Mouse (Mus musculus) heart, embryonic 16.5 days (tissue): ENCODE results near the gene Nfasc. TPM values are rescaled to one million over a fixed set of nuclear protein-coding genes. Genes with fewer than 3 reads are reported as not detected.

Source experiments
- ATAC-seq: fragments of 200-750 bp; cut with Nextera tagmentation; replicated peaks from 2 replicates; pipeline ENCODE4 v1.8.0; 2017; ENCODE audit warnings: moderate number of reproducible peaks; ENCODE audit not compliant: insufficient read depth, low FRiP score; ENCODE audit errors: extremely low read depth
- H3K27ac ChIP-seq: fragments of 300-500 bp; sonication (generic); 2 replicates; pipeline ENCODE4 v1.5.1; 2014; ENCODE audit warnings: mild to moderate bottlenecking, low read length, control low read depth, moderate library complexity
- H3K27me3 ChIP-seq: fragments of 300-500 bp; sonication (generic); 2 replicates; pipeline ENCODE4 v1.6.1; 2014; ENCODE audit warnings: low read length, mixed read lengths; ENCODE audit not compliant: control insufficient read depth, insufficient read depth
- H3K36me3 ChIP-seq: fragments of 300-500 bp; sonication (generic); 2 replicates; pipeline ENCODE4 v1.6.1; 2014; ENCODE audit not compliant: control insufficient read depth, insufficient read depth
- H3K4me1 ChIP-seq: fragments of 300-500 bp; sonication (generic); 2 replicates; pipeline ENCODE4 v1.6.1; 2014; ENCODE audit warnings: low read length, mixed read lengths; ENCODE audit not compliant: control insufficient read depth, insufficient read depth
- H3K4me2 ChIP-seq: fragments of 300-500 bp; sonication (generic); 2 replicates; pipeline ENCODE4 v1.6.1; 2014; ENCODE audit warnings: low read depth, mild to moderate bottlenecking, control low read depth, low read length
- H3K4me3 ChIP-seq: fragments of 300-500 bp; sonication (generic); 2 replicates; pipeline ENCODE4 v1.5.1; 2014; ENCODE audit warnings: mild to moderate bottlenecking, control low read depth, low read length
- H3K9ac ChIP-seq: fragments of 300-500 bp; sonication (generic); 2 replicates; pipeline ENCODE4 v1.6.1; 2014; ENCODE audit warnings: low read length, control low read depth
- H3K9me3 ChIP-seq: fragments of 300-500 bp; sonication (generic); replicated peaks from 2 replicates; pipeline ENCODE4 v1.6.1; 2016; ENCODE audit warnings: low read length; ENCODE audit not compliant: control insufficient read depth
- WGBS: fragments of 180-500 bp; shearing (Covaris S2); extraction: QIAGEN DNeasy Blood & Tissue Kit; methylation state at CpG from one replicate; pipeline ENCODE4 v1.1.7; 2014; 5-methylcytosine and 5-hydroxymethylcytosine counted together
- polyA plus RNA-seq: library from polyadenylated mRNA; unstranded; fragments of >200 nt; fragmentation: Nextera tagmentation; extraction: Ambion mirVana; gene quantifications from 2 replicates; pipeline ENCODE4 v1.2.1, GENCODE M21; 2015

The Nfasc gene
- polyA plus RNA-seq, 1 experiment from 2014 or later: 0.38 TPM

DNA sequence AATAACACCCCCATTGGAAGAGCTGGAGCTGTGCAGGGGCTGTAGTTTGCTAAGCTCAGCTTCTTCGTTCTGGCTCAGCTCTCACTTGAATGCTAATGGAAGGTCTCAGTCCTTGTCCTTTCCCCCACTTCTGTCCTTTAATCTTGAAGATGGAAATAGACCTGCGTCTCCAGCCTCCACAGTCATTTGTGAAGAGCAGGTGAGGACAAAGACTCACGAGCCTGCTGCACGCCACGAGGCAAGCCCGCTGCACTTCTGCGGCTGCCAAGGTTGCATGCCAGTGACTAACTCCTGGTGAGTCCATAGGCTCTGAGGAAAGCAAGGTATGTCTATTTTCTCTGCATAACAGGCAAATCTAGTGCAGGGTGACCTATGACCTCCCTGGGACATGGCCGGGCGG is 88.4 kb downstream of the Nfasc start:
- Histone ChIP-seq H3K9ac (no peak overlapping the region), H3K4me2 (no peak overlapping the region), H3K4me3 (no peak overlapping the region), H3K4me1 (no peaks in the 10 kb centered on the region), H3K36me3 (no peaks in the 10 kb centered on the region), H3K27ac (no peak overlapping the region), H3K27me3 (no peaks in the 10 kb centered on the region; the same call in 1 of the 2 replicates), H3K9me3 (no peaks in the 10 kb centered on the region)
- WGBS: 75% methylated on average over 9 of the region's 9 CpGs
- no peak for ATAC-seq

DNA sequence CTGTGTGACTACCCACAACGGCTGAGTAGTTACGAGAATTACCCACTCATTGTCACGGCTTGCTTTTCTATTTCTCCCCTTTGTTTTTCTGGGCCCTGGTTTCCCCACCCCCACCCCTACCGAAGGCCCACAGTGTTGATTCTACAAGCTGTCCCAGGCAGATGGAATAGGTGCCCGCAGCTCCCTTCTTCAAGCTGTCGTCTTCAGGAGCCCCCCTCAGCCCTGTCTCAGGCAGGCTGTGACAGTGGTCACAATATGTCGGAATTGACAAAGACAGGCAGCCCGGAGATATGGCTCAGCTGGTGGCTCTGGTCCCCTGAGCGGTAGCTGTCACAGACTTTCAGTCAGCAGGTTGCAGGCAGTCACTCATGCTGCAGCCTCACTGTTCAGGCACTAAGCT is 90.9 kb downstream of the Nfasc start:
- no peak for ATAC-seq
- Histone ChIP-seq H3K4me3 (no peak overlapping the region), H3K27me3 (no peaks in the 10 kb centered on the region; the same call in 1 of the 2 replicates), H3K4me2 (no peak overlapping the region), H3K27ac (no peak overlapping the region), H3K9ac (no peak overlapping the region), H3K36me3 (no peaks in the 10 kb centered on the region), H3K4me1 (no peaks in the 10 kb centered on the region), H3K9me3 (no peaks in the 10 kb centered on the region)
- 54% methylated on average over 9 of the region's 9 CpGs for WGBS

DNA sequence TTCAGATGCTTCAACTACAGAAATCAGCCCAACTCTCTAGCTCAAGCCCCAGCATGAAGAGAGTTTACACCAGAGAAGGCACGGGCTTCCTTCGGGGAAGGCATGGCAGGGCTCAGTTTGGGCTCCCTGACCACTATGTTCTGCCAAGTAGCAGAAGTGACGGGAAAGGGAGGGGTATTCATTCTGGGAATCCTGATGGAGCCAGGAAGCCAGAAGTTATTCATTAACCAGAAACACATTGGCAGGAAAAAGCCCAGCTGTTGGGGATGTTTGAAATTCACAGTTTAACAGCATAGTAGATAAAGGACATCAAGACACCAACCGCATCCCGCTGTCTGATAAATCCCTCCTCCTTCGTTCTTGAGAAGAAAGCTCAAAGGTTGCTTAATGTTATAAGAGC is 93.6 kb downstream of the Nfasc start:
- no peaks in the 10 kb centered on the region; the same call in 1 of the 2 replicates for H3K27me3 ChIP-seq
- no peak overlapping the region for H3K4me2 ChIP-seq
- H3K4me1 ChIP-seq: no peaks in the 10 kb centered on the region
- no peaks in the 10 kb centered on the region for H3K36me3 ChIP-seq
- no peaks in the 10 kb centered on the region for H3K9me3 ChIP-seq
- H3K4me3 ChIP-seq: no peak overlapping the region
- no peak overlapping the region for H3K9ac ChIP-seq
- 50% methylated on average over 6 of the region's 6 CpGs for WGBS
- no peak overlapping the region for H3K27ac ChIP-seq
- ATAC-seq: no peak

DNA sequence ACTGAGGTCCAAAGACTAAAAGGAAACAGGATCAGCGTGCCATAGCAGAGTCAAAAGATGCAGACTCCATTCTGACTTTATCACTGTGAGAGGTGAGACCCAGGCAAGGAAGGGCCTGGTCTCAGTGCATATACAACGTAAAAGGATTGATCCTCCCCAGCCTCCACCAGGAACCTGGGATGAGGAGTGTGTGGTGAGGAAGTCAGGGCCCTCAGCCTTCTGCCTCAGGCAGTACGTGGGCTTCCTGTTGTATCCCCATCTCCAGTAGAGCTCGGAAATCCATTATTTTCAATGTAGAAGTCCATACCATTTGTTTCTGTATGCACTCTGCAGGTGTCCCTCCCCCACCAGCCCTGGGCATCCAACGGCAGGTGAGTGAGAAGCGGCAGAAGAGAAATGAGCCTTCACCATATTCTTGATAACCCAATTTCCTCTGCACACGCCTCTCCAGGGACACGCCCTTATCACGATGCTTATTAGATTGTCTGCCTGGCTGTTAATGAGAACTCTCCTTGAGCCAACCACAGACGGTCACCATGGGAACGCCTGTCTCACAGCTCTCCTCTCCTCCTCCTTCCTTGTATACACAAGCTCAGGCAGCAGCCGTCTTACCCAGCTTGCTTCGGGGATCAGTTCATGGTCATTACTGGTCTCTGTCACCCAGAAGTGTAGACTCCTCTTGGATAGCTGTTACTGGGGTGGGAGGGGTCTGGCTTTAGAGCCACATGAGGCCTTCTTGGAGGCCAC is 100.4 kb downstream of the Nfasc start:
- Histone ChIP-seq H3K9ac (no peak overlapping the region), H3K4me1 (no peaks in the 10 kb centered on the region), H3K4me3 (no peak overlapping the region), H3K4me2 (no peak overlapping the region), H3K27ac (no peak overlapping the region), H3K27me3 (peaks cover 2% of the 10 kb centered on the region; the same call in 1 of the 2 replicates), H3K9me3 (no peaks in the 10 kb centered on the region), H3K36me3 (no peaks in the 10 kb centered on the region)
- ATAC-seq: no peak
- 51% methylated on average over 13 of the region's 13 CpGs for WGBS

DNA sequence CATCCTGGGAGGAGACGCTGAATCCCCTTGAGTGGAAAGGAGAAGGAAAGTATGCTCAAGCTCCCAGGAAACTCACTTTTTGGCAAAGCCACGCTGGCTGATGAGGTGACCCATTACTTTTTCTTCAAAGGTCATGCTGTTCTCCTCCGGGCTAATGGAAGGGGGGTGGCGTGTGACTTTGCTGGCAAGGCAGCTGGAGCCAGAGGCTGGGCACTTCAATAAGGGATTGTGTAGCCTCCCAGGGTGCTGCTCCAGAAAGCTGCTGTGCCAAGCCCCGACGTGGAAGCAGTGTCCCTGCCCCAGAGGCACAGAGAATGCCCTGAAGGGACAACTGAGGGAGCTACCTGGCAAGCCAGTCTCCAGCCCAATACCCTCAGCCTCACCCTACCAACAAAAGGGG is 101.3 kb downstream of the Nfasc start:
- Histone ChIP-seq H3K4me2 (no peak overlapping the region), H3K27ac (no peak overlapping the region), H3K36me3 (no peaks in the 10 kb centered on the region), H3K4me1 (no peaks in the 10 kb centered on the region), H3K9me3 (no peaks in the 10 kb centered on the region), H3K9ac (no peak overlapping the region), H3K27me3 (peaks cover 2% of the 10 kb centered on the region; the same call in 1 of the 2 replicates), H3K4me3 (no peak overlapping the region)
- no peak for ATAC-seq
- 66% methylated on average over 6 of the region's 6 CpGs for WGBS

DNA sequence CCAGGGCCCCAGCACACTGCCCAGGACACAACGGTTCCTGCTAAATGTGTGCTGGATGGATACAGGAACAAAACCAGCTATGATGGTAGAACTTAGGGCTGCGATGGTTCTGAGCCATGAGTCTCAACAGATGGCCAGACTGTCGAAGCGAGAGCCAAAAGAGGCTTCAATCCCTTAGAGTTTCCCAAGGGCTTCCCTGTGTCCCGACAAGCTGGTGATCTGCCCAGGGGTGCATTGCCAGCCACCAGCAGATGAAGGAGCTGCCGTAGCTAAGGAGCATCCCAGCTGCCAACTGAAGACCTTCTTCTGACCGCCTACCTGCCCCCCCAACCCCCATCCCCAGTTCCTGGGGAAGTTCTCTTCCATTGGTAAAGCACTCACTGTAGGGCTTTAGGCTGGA is 104.3 kb downstream of the Nfasc start:
- H3K9me3 ChIP-seq: no peaks in the 10 kb centered on the region
- H3K4me2 ChIP-seq: no peak overlapping the region
- 84% methylated on average over 7 of the region's 7 CpGs for WGBS
- peaks cover 2% of the 10 kb centered on the region; the same call in 1 of the 2 replicates for H3K27me3 ChIP-seq
- H3K4me3 ChIP-seq: no peak overlapping the region
- H3K36me3 ChIP-seq: no peaks in the 10 kb centered on the region
- no peak overlapping the region for H3K9ac ChIP-seq
- H3K27ac ChIP-seq: no peak overlapping the region
- ATAC-seq: no peak
- no peaks in the 10 kb centered on the region for H3K4me1 ChIP-seq

DNA sequence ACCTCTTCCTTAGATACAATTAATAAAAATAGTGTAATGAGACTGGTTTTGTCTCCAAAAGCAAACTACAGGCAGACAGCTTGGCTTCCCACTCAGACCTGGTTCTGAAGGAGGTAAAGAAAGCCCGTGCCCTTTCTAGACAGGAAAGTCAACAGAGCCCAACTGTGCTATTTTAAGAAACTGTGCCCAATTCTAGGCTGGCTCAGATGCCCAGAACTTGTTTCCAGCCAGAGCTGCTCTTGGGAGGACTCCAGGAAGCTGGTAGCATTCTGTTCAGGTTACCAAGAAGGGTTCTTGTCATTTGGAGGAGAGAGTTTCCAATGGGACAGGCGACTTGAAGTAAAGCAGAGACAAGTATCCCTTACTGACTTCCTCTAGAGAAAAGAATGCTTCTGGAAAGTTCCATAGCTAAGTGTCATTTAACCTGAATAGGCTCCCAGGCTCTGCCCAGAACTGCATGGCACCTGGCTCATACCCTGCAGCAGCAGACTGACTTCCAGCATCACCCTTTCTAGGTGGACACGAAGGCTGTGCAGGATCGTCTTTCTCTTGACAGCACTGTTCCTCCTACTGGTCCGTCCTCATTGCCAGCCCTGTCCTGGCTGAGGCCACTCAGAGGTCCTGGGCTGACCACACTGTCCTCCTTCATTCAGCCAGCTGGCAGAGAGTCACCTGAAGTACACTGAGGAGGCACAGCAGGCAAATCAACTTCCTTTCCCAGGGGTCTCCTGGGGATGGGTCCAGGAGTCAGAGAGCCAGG is 111.8 kb downstream of the Nfasc start:
- Histone ChIP-seq H3K4me2 (no peak overlapping the region), H3K4me3 (no peak overlapping the region), H3K9ac (no peak overlapping the region), H3K9me3 (no peaks in the 10 kb centered on the region), H3K27me3 (no peaks in the 10 kb centered on the region; the same call in 1 of the 2 replicates), H3K4me1 (peaks cover 3% of the 10 kb centered on the region; the same call in 1 of the 2 replicates), H3K27ac (no peak overlapping the region), H3K36me3 (no peaks in the 10 kb centered on the region)
- 65% methylated on average over 5 of the region's 5 CpGs for WGBS
- ATAC-seq: no peak

DNA sequence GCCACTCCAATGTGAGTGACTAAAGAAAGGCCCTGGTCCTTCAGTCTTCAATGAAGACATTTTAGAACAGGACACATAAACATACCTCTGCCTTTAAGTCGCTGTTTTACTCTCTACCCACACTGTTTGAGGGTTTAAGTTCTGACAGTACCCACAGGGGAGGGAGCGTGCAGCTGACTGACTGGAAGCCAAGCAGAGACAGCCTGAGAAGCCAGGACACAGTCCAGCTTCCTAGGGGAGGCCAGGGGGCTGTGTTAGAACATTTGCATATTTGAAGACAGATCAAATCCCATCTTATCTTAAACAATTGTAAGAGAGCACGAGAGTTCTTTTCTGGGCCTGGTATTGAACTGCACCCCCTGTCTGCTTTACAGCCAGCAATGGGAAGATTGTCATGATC is 113.0 kb downstream of the Nfasc start:
- H3K4me2 ChIP-seq: no peak overlapping the region
- 66% methylated on average over 3 of the region's 3 CpGs for WGBS
- no peak overlapping the region for H3K9ac ChIP-seq
- ATAC-seq: no peak
- H3K36me3 ChIP-seq: no peaks in the 10 kb centered on the region
- H3K4me1 ChIP-seq: peaks cover 6% of the 10 kb centered on the region; the same call in 1 of the 2 replicates
- H3K9me3 ChIP-seq: no peaks in the 10 kb centered on the region
- H3K4me3 ChIP-seq: no peak overlapping the region
- no peaks in the 10 kb centered on the region; the same call in 1 of the 2 replicates for H3K27me3 ChIP-seq
- no peak overlapping the region for H3K27ac ChIP-seq

DNA sequence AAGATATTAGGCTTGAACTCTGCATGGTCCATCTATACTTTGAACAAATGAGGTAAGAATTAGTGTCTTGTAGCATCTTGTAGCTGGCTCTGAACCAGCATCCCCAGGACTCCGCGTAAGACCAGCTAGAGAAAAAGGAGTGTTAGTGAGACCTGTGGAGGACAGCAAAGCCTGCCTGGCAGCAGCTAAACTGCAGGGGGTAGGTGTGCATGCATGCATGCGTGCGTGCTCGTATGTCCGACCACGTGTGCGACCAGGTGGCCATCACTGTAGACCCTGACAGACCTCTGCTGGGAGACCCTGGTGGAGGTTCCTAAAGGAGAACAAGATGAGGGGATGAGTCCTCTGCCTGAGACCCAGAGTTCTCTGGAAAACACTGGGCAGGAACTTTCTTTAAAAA is 113.4 kb downstream of the Nfasc start:
- no peak overlapping the region for H3K9ac ChIP-seq
- ATAC-seq: no peak
- H3K36me3 ChIP-seq: no peaks in the 10 kb centered on the region
- peaks cover 6% of the 10 kb centered on the region; the same call in 1 of the 2 replicates for H3K4me1 ChIP-seq
- no peak overlapping the region for H3K4me2 ChIP-seq
- H3K27me3 ChIP-seq: no peaks in the 10 kb centered on the region
- 91% methylated on average over 8 of the region's 8 CpGs for WGBS
- H3K9me3 ChIP-seq: no peaks in the 10 kb centered on the region
- no peak overlapping the region for H3K27ac ChIP-seq
- H3K4me3 ChIP-seq: no peak overlapping the region
